Mouse (Mus musculus): ENCODE results near the gene Smtn. TPM values are rescaled to one million over a fixed set of nuclear protein-coding genes. Genes with fewer than 3 reads are reported as not detected.

Smtn gene
- polyA plus RNA-seq, 1 experiment from 2014 or later = 14.2 TPM

- H3K4me2 ChIP-seq (ENCODE audit: low read length) = no peak overlapping the region
- H3K4me1 ChIP-seq (ENCODE audit: control insufficient read depth, insufficient read depth, low read length) = no peaks in the 10 kb centered on the region
- no peaks in the 10 kb centered on the region for H3K36me3 ChIP-seq (ENCODE audit: control insufficient read depth, insufficient read depth, low read length)
- ATAC-seq = peak; percentile 70; the same call in 1 of the 2 replicates
- no peaks in the 10 kb centered on the region for H3K27me3 ChIP-seq (ENCODE audit: control insufficient read depth, insufficient read depth, low read depth, low read length)
- H3K9me3 ChIP-seq (replicated peaks; ENCODE audit: control insufficient read depth, low read length, poor library complexity, severe bottlenecking) = no peaks in the 10 kb centered on the region
- no peak overlapping the region for H3K9ac ChIP-seq (ENCODE audit: low read depth, low read length)
- no peak overlapping the region for H3K4me3 ChIP-seq (ENCODE audit: low read depth, low read length)
- H3K27ac ChIP-seq (ENCODE audit: low read length) = no peak overlapping the region
- 39% methylated on average over 1 of the region's 1 CpGs for WGBS
These were observed 67.9 kb downstream of the Smtn start for GRCm38 (mm10) chr11:3472484-3472883.

- H3K9ac ChIP-seq (ENCODE audit: low read depth, low read length) = no peak overlapping the region
- H3K36me3 ChIP-seq (ENCODE audit: control insufficient read depth, insufficient read depth, low read length) = no peaks in the 10 kb centered on the region
- H3K4me1 ChIP-seq (ENCODE audit: control insufficient read depth, insufficient read depth, low read length) = no peaks in the 10 kb centered on the region
- no peak overlapping the region for H3K27ac ChIP-seq (ENCODE audit: low read length)
- H3K4me3 ChIP-seq (ENCODE audit: low read depth, low read length) = no peak overlapping the region
- no peak overlapping the region for H3K4me2 ChIP-seq (ENCODE audit: low read length)
- H3K9me3 ChIP-seq (replicated peaks; ENCODE audit: control insufficient read depth, low read length, poor library complexity, severe bottlenecking) = 0 out of 2 replicates have a peak, but pooled peaks cover 1% of the 10 kb centered on the region
- H3K27me3 ChIP-seq (ENCODE audit: control insufficient read depth, insufficient read depth, low read depth, low read length) = no peaks in the 10 kb centered on the region
- 24% methylated on average over 11 of the region's 11 CpGs for WGBS
- no peak for ATAC-seq
These were observed 69.0 kb downstream of the Smtn start for GRCm38 (mm10) chr11:3471448-3471850.

Other genes starting within 250 kb of the Smtn start
- 22.8 and 29.5 TPM in 2 replicates for gene Pik3ip1, start 210.2 kb downstream of the Smtn start, polyA plus RNA-seq (2015; fragmentation: Nextera tagmentation; extraction: Ambion mirVana)
- 185 and 187 TPM in 2 replicates for gene Limk2, start 131.4 kb downstream of the Smtn start, polyA plus RNA-seq (2015; fragmentation: Nextera tagmentation; extraction: Ambion mirVana)
- 45.3 and 46.2 TPM in 2 replicates for gene Rnf185, start 88.2 kb downstream of the Smtn start, polyA plus RNA-seq (2015; fragmentation: Nextera tagmentation; extraction: Ambion mirVana)
- 1.7 and 3.9 TPM in 2 replicates for gene Pla2g3, start 52.3 kb downstream of the Smtn start, polyA plus RNA-seq (2015; fragmentation: Nextera tagmentation; extraction: Ambion mirVana)
- gene Inpp5j, start 35.8 kb downstream of the Smtn start, polyA plus RNA-seq (2015; fragmentation: Nextera tagmentation; extraction: Ambion mirVana) = 8.3 and 10.3 TPM in 2 replicates
- 87.5 and 129 TPM in 2 replicates for gene Selenom, start 25.9 kb downstream of the Smtn start, polyA plus RNA-seq (2015; fragmentation: Nextera tagmentation; extraction: Ambion mirVana)
- gene Morc2a, start 108.6 kb upstream of the Smtn start, polyA plus RNA-seq (2015; fragmentation: Nextera tagmentation; extraction: Ambion mirVana) = 33.7 and 38.5 TPM in 2 replicates